Mouse (Mus musculus) heart, postnatal 0 days (tissue): ENCODE results near the gene Rbms2.

ENCODE experiments used
- CTCF ChIP-seq: IDR thresholded peaks from 2 replicates; pipeline ENCODE4 v1.5.1; 2016; ENCODE audit warnings: antibody characterized with exemption, control low read depth, low read depth
- EP300 ChIP-seq: IDR thresholded peaks from 2 replicates; pipeline ENCODE4 v1.6.1; 2016; ENCODE audit warnings: antibody characterized with exemption, low read depth

DNA sequence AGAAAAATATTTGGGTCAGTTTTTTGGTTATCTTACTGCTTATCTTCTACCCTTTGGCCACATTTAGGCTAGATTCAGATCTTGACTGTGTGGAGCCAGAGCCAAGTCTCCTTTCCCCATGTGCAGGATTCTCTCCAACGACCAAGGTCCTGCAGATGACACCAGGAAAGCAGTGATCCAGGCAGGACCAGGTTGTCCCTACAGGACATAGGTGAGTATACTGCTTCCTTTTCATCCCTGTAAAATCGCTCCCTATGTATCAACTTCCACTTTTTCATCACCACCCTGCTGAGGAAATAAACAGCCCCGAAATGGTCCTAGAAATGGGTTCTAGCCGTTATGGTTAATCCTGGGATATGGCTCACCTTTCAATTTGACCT, 83.8 kb downstream of the Rbms2 start:
- no peak for TF ChIP-seq CTCF
- no peak for TF ChIP-seq EP300
